Mouse (Mus musculus): Measurements from ENCODE around the gene Vipr1. TPM values are rescaled to one million over a fixed set of nuclear protein-coding genes. Genes with fewer than 3 reads are reported as not detected.
A peak's percentile ranks its signal among the peaks of the same experiment; 100 is the strongest.

The Vipr1 gene
- polyA plus RNA-seq, 1 experiment from 2014 or later: 0.36 TPM

GRCm38 (mm10) chr9:121718792-121719318, 76.3 kb downstream of the Vipr1 start, which contains the start of gene Nktr:
TSS of gene Nktr (plus strand) at chr9:121719169.
- Histone ChIP-seq H3K4me1 (replicated peaks; ENCODE audit: control insufficient read depth, insufficient read depth, low read length) (peaks cover 12% of the 10 kb centered on the region; the same call in 1 of the 2 replicates), H3K4me3 (ENCODE audit: low read length) (peak within 1 kb of the TSS; percentile 94), H3K9ac (ENCODE audit: low read length) (peak within 1 kb of the TSS; percentile 91), H3K4me2 (ENCODE audit: low read depth, low read length) (peak within 1 kb of the TSS; percentile 93), H3K27ac (ENCODE audit: low read length) (peak within 1 kb of the TSS; percentile 96), H3K27me3 (ENCODE audit: control insufficient read depth, insufficient read depth, low read depth, low read length) (no peaks in the 10 kb centered on the region), H3K36me3 (ENCODE audit: control insufficient read depth, insufficient read depth, low read length) (peaks cover 2% of the 10 kb centered on the region; the same call in 1 of the 2 replicates), H3K9me3 (ENCODE audit: control insufficient read depth, low read length) (peaks cover 4% of the 10 kb centered on the region; the same call in 1 of the 2 replicates)
- ATAC-seq (ENCODE audit: low read depth): peak; percentile 100
- under 1% methylated on average over 51 of the region's 61 CpGs for WGBS

- Histone ChIP-seq H3K36me3 (ENCODE audit: control insufficient read depth, insufficient read depth, low read length) (peaks cover 2% of the 10 kb centered on the region; the same call in 1 of the 2 replicates), H3K9me3 (ENCODE audit: control insufficient read depth, low read length) (peaks cover 4% of the 10 kb centered on the region; the same call in 1 of the 2 replicates), H3K4me3 (ENCODE audit: low read length) (peak overlapping the region; percentile 94), H3K27me3 (ENCODE audit: control insufficient read depth, insufficient read depth, low read depth, low read length) (no peaks in the 10 kb centered on the region), H3K4me1 (replicated peaks; ENCODE audit: control insufficient read depth, insufficient read depth, low read length) (peaks cover 12% of the 10 kb centered on the region; the same call in 1 of the 2 replicates), H3K4me2 (ENCODE audit: low read depth, low read length) (peak overlapping the region; percentile 93), H3K9ac (ENCODE audit: low read length) (peak overlapping the region; percentile 91), H3K27ac (ENCODE audit: low read length) (peak overlapping the region; percentile 96)
- peak; percentile 73 for ATAC-seq (ENCODE audit: low read depth)
- WGBS: under 1% methylated on average over 46 of the region's 87 CpGs
Measured at GRCm38 (mm10) chr9:121719347-121720331, 77.1 kb downstream of the Vipr1 start.

Other genes starting within 250 kb of the Vipr1 start
- 0.38 and 0.52 TPM in 2 replicates for gene Cck, start 147.0 kb upstream of the Vipr1 start, polyA plus RNA-seq (2015; fragmentation: Nextera tagmentation; extraction: Ambion mirVana)
- gene Lyzl4, start 620 bp upstream of the Vipr1 start, polyA plus RNA-seq (2015; fragmentation: Nextera tagmentation; extraction: Ambion mirVana): 0.34 TPM in 1 of 2 replicates, not detected in the other
- gene Sec22c, start 62.8 kb downstream of the Vipr1 start, polyA plus RNA-seq (2015; fragmentation: Nextera tagmentation; extraction: Ambion mirVana): 9.2 and 10.0 TPM in 2 replicates
- gene Ss18l2, start 67.6 kb downstream of the Vipr1 start, polyA plus RNA-seq (2015; fragmentation: Nextera tagmentation; extraction: Ambion mirVana): 94.0 and 104 TPM in 2 replicates
- 61.9 and 69.5 TPM in 2 replicates for gene Nktr, start 76.5 kb downstream of the Vipr1 start, polyA plus RNA-seq (2015; fragmentation: Nextera tagmentation; extraction: Ambion mirVana)
- 7.3 and 7.4 TPM in 2 replicates for gene Zfp651, start 116.6 kb downstream of the Vipr1 start, polyA plus RNA-seq (2015; fragmentation: Nextera tagmentation; extraction: Ambion mirVana)
- gene Klhl40, start 134.9 kb downstream of the Vipr1 start, polyA plus RNA-seq (2015; fragmentation: Nextera tagmentation; extraction: Ambion mirVana): 0.57 and 2.2 TPM in 2 replicates
- gene Hhatl, start 149.8 kb downstream of the Vipr1 start, polyA plus RNA-seq (2015; fragmentation: Nextera tagmentation; extraction: Ambion mirVana): 1.4 and 2.4 TPM in 2 replicates
- 2.0 and 2.4 TPM in 2 replicates for gene Ccdc13, start 196.7 kb downstream of the Vipr1 start, polyA plus RNA-seq (2015; fragmentation: Nextera tagmentation; extraction: Ambion mirVana)
- 152 and 166 TPM in 2 replicates for gene Higd1a, start 215.6 kb downstream of the Vipr1 start, polyA plus RNA-seq (2015; fragmentation: Nextera tagmentation; extraction: Ambion mirVana)

Data from lung, embryonic 16.5 days (tissue).